Mouse (Mus musculus): Measurements from ENCODE around the gene Flot1.

DNA sequence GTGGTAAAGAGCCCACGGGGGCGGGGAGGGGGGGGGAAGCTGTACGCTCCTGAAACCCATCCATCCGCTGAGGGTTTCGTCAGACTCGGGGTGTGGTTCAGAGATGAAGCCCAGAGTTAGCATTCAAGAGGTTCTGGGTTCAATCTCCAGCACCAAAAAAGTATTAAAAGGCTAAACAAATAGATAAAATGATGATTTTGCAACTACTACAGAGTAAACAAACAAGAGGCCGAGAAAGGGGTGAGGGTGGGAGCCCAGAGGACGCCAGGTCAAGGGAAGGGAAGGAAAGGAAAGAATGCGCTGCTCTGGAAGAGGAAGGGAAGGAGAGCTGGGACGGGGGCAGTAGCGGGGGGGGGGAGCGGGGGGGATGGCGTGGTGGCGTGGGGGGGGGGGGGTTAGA, 6.3 kb upstream of the Flot1 start:
- no peak for TF ChIP-seq CTCF (IDR thresholded peaks at IDR 0.05; ENCODE audit: low read depth)
- no peak for TF ChIP-seq EP300 (optimal IDR thresholded peaks at IDR 0.05)

Measured in stomach, postnatal 0 days (tissue).